Mouse (Mus musculus) naive thymus-derived CD4-positive, alpha-beta T cell, adult 2 months (primary cell): ENCODE measurements at regions not wholly inside any gene's neighbourhood (a gene's known extent, or its start where the extent isn't known, plus 50 kb on each side); places are given as distances from the start of the nearest gene placed in this dataset.
"Not testable (repeated sequence)": the region's sequence is repeated elsewhere in the genome, so short reads cannot be mapped to it uniquely, and the experiment has no call there.

Experiments
- DNase-seq: peaks from one replicate; pipeline ENCODE4 v3.0.0-alpha.2; 2011; ENCODE audit warnings: low read depth

- DNase-seq: no peak
Observed at GRCm38 (mm10) chr8:34703351-34703750, 591.8 kb upstream of the Gm10131 start.

DNA sequence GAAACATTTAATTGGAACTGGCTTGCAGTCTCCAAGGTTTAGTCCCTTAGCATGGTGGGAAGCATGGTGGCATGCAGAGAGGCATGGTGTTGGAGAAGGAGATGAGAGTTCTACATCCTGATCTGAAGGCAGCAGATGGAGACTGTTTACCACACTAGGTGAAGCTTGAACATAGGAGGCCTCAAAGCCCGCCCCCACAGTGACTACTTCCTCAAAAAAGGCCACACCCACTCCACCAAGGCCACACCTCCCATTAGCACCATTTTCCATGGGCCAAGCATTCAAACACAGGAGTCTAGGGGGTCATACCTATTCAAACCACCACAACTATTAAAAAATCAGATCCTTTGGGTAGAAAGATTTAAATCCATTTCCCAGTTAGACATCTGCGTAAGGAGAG, 591.3 kb upstream of the Gm10131 start:
- no peak for DNase-seq

GRCm38 (mm10) chr8:34699015-34699414, 587.5 kb upstream of the Gm10131 start:
- DNase-seq: no peak

DNA sequence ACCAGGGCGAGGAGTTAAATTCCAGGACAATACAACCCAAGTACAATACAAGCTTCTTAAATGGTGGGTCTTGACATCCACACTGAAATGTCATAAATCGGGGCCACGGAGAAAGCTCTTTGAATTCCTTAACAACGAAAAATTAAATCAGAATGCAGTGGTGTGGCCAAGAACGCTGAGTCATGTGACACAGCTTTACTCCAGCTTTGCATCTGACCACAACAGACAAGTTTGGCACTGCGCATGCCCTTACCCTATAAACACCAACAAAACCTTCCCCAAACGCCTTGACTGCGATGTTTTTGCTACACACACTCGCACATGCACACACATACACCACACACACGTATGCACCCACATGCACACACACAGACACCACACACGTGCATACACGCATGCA, 584.8 kb upstream of the Gm10131 start:
- no peak for DNase-seq

GRCm38 (mm10) chr8:34692606-34693005, 581.1 kb upstream of the Gm10131 start:
- DNase-seq: no peak

DNA sequence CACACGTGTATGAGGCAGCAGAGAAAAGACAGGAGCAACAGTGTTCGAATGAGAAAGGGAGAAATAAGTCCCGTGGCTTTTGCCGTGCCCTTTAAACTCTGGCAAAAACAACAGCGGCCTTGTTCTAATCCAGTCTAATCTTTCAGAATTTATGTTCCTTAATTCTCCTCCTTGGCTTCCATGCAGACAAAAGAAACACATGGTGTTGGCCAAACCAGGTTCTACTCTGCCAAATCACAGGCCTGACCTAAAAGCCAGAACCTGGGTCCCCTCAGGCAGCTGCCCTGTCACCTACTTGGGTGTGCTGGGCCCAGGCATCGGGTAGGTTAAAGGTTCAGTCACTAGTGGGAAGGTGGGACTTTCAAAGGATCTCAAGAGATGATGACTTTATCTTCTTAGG, 580.2 kb upstream of the Gm10131 start:
- no peak for DNase-seq

- no peak for DNase-seq
Observed at GRCm38 (mm10) chr8:34689825-34690493, 578.4 kb upstream of the Gm10131 start.

- peak; percentile 48 for DNase-seq
Observed at GRCm38 (mm10) chr8:34689049-34689824, 577.7 kb upstream of the Gm10131 start.

- no peak for DNase-seq
Observed at GRCm38 (mm10) chr8:34688396-34689048, 577.0 kb upstream of the Gm10131 start.

DNA sequence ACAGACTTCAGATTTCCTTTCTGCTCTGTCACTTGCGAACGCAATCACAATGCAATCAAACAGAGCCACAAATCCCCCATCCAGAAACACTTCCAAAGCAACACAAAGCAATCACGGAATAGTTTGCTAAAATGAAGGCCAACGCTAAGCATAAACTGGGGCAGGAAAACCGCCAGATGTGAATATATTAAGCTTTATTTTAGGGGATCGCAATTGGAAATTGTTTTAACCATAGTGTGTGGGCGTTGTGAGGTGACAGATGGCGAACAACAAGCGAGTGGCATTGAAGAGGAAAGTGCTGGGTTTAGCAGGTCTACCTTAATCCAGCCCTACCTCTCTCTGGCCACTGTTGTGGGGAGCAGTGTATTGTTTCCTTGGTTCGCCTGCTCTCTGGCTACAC, 574.8 kb upstream of the Gm10131 start:
- DNase-seq: no peak

DNA sequence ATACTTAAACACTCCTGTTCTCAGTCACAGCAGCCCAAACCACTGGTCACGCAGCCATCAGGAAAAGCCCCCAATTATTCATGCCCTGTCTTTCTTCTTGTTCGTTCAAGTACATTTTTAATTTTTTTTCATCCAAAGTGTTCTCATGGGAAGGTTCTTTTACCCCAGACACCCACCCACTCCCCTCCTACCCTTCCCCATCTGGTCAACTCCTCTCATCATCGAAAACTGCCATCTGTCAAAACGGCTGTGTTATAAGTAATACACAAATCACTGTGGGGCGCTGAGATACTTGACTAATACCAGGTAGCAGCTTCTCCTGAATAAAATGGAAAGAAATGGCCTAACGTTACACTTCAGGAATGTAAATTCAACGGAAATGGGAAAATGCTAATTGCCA, 573.1 kb upstream of the Gm10131 start:
- no peak for DNase-seq

- no peak for DNase-seq
Observed at GRCm38 (mm10) chr8:34683173-34683572, 571.6 kb upstream of the Gm10131 start.

DNA sequence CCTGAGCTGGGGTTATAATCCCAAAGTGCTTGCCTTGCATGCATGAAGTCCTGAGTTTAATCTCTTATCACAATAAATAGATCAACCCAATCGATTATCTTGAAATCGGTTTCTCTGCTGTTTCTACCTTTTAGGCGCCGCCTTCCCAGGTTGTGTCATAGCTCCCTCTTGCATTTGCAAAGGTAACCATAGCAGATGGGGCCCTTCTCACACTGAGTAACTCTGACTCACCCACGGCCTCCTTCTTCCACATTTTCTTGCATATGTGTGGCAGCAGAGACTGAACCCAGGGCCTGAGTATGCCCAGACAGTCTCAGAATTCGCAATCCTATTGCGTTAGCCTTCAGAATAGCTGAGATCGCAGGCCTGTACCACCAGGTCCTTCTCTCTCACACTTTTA, 570.7 kb upstream of the Gm10131 start:
- no peak for DNase-seq

GRCm38 (mm10) chr8:34679565-34680291, 568.2 kb upstream of the Gm10131 start:
- no peak for DNase-seq

DNA sequence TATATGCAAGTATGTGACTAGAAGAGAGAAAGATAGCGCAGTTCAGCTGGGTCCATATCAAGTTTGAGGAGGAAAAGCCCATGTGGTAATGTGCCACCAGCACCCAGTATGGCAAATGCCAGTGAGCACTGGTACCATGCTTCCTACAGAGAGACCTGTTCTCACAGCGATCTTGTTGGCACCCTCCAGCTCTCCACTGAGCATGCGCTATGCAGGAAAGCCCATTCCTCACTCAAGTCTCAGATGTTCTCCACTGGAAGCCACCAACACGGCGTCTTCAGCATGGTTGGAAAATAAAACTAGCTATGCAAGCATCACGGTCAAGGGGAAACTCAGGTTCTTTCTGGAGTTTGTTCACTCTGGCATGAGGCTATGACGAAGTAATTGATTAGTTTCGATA, 567.3 kb upstream of the Gm10131 start:
- DNase-seq: no peak

DNA sequence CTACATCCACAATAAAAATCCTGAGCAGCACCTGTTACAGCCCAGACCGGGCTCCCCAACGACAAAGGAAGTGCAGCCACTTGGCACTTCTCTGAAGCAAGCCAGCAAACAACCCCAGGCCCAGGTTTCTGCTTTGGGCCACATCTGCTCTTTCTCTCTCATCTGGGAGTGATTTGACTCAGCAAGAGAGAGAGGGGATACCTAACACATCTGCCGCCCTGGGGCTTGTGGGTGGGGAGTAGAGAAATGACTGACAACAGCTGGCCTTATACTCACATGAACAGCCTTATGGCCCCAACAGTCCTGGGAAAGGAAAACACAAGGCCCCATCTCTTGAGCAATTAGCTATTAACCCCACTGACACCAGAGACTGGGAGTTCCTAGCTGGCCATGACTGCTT, 560.2 kb upstream of the Gm10131 start:
- peak; percentile 33 for DNase-seq

DNA sequence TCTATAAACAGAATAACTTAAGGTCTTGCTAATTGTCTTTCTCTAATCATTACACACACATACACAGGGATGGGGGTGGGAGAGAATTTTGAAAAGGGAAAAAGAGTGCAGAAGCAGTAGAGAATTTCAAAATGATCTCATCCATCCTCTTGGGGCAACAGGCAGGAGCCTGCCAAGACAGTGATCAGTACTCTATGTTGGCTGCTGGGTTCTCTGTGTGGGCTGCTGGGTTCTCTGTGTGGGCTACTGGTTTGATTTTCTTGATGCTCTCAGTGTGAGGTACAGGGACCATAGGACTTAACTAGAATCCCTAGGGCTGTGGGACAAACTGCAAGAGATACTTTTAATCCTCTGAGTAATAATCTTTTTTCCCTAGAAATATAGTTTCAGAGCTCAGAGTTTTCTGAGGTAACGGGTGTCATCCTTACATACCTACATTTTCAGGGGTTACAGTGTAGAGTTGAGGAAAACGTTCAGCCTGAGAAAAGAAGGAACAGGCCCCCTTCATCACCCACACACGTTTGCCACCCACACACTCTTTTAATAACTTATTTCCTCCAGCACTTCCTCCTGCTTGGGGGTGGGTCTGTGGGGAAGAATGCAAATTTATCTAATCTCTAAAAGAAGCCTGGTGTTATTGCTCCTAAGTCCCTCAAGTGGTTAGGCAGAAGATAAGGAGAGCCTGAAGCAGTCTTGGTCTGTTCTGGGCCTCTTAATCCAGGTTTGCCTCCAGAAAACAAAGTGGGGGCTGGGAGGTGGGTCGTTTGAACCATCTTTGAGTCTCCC, 559.6 kb upstream of the Gm10131 start:
- no peak for DNase-seq

- DNase-seq: no peak
Observed at GRCm38 (mm10) chr8:34669146-34669545, 557.6 kb upstream of the Gm10131 start.

DNA sequence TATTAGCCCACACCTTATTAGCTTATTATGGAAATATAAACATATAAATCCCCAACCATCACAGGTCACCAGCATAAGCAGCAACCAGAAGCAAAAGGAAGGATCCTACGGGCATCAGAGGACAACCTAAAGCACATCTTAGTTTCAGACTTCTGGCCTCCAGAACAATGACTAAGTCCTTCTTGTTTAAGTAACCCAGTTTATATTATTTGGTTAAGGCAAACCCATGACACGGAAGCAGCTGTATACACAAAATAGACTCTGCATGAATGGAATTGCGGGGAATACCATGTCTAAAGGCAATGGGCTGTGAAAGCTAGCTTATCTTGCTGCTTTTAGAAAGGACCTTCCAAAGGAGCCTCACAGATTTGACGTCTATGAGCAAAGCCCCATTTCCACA, 552.9 kb upstream of the Gm10131 start:
- DNase-seq: no peak

DNA sequence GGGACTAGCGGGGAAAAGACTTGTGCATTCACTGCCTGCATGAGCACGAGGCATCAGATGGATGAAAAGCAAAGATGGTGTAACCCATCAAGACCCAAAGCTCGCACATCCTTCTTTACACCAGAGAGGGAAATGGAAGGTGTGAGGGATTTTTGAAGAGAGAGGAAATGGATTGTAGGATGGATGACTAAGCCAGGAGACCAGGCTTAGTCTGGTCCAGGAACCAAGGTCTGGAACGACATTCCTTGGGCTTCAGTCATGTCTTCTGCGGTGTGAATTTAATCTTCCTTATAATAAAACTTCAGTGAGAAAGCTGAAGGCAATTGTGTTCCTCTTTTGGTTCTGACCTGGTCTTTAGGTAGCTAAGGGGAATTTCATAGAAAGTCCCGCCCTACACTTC, 551.0 kb upstream of the Gm10131 start:
- no peak for DNase-seq

- DNase-seq: peak; percentile 71
Observed at GRCm38 (mm10) chr8:34651750-34652149, 540.2 kb upstream of the Gm10131 start.

- DNase-seq: not testable (repeated sequence)
Observed at GRCm38 (mm10) chr8:34628221-34628620, 516.7 kb upstream of the Gm10131 start.
